Mouse (Mus musculus) T-cell, adult 2 months (primary cell): ENCODE measurements around the gene Yars.
A peak's percentile ranks its signal among the peaks of the same experiment; 100 is the strongest.
"Not testable (repeated sequence)": the region's sequence is repeated elsewhere in the genome, so short reads cannot be mapped to it uniquely, and the experiment has no call there.

Experiments
- DNase-seq: peaks from one replicate; pipeline ENCODE4 v3.0.0; 2022; ENCODE audit warnings: low spot score

Yars gene

GRCm38 (mm10) chr4:129188803-129189541 lies 588 bp upstream of the Yars start:
- DNase-seq: peak; percentile 32

GRCm38 (mm10) chr4:129190538-129190937 lies 978 bp downstream of the Yars start:
- DNase-seq: no peak

DNA sequence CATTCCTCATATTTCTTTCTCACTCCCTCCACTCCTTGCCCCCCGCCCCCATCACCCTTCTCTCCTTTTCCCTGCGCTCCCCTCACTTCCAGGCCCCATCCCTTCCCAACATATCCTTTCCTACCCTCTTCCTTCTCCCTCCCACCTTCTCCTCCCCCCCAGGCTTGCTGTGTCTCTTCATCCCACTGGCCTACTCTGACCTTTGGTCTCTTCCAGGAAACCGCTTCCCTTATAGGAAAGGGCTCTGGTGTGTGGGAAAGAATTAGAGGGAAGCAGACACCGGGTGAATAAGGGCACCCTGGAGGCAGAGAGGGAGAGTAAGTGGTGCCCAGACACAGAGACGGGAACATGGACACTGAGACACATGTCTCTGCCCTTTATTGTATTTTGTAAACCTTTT lies 2.1 kb downstream of the Yars start:
- no peak for DNase-seq

- DNase-seq: no peak
These were observed 4.7 kb downstream of the Yars start for GRCm38 (mm10) chr4:129194280-129194679.

GRCm38 (mm10) chr4:129197514-129197913 lies 8.0 kb downstream of the Yars start:
- DNase-seq: no peak

DNA sequence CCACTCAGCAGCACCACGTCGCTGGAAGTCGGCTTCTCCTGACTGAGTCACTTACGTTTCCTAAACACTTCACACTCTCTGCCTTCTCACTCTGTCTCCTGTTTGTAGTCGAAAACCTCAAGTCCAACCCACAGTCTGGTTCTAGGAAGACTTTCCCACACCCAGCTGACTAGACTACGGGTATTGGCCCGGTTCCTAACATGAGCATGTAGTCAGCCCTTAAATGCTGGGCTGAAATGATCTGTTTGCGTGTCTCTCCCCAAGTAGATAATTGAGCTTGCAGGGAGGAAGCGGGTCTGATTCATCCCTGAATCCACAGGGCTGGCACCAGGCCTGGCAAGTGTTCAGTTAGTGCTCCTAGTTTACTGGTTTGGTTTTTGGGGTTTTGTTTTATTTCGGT lies 15.1 kb downstream of the Yars start:
- DNase-seq: no peak

DNA sequence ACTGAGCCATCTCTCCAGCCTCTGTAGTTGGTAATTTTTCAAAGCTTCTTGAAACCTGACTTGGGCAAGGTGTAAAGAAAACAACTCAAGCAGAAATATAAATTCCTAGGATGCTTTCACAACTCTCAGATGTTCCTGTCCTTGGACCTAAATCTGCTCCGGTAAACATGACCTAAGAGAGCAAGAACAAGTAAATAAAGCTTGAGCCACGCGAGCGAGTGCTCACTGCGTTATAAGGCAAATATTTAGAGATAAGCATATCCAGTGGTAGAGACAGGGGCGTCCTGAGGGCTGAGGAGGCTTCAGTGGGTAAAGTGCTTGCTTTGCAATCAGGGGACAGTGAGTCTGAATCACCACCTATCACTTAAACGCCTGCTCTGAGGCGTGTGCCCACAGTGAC lies 17.2 kb downstream of the Yars start:
- no peak for DNase-seq

- no peak for DNase-seq
These were observed 19.9 kb downstream of the Yars start for GRCm38 (mm10) chr4:129209504-129209903.

GRCm38 (mm10) chr4:129211461-129211860 lies 21.9 kb downstream of the Yars start:
- no peak for DNase-seq

- DNase-seq: not testable (repeated sequence)
These were observed 22.9 kb downstream of the Yars start for GRCm38 (mm10) chr4:129212486-129212885.

DNA sequence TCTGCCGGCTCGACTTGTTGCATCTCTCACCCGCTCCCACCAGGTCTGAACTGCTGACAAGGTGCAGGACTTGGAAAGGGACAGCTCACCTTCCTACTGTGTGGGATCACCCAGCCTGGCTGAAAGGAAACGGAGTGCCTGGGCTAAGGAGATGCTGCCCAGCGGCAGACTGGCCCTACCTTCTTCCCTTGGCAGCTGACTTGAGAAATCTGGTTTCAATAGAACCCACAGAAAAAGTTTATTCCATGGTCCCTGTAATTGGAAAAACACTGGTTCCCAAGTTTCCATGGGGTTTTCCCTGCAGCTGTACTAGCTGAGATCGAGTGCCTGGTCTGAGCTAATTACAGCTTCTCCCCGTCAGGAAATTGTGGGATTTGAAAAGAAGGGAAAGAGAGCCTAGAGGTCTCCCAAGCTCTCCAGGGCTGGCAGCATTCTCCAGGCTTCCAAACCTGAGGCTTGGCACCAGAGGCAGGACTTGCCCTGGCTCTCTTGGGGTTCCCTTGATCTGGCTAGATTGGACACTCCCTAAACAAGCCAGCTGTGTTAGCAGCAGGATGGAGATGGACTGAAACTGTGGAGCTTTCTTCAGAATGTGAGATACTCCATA lies 29.1 kb downstream of the Yars start:
- no peak for DNase-seq

DNA sequence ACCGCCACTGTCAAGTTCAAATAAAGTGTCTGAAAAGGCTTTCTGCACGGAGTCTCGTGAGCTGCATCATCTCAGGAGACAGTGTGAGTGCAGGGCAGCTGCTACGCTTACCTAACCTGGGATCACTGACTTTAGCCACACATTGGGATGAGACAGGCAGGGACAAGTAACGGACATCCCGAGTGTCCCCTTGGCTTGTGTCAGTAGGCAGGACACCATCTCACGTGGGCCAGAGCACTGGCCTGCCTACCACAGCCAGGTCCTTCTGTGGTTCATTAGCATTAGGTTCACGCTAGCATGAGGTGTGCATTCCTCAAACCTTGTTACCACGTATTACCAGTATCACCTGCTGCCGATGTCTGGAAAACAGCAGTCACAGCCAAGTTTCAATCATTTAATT lies 29.6 kb downstream of the Yars start:
- no peak for DNase-seq

DNA sequence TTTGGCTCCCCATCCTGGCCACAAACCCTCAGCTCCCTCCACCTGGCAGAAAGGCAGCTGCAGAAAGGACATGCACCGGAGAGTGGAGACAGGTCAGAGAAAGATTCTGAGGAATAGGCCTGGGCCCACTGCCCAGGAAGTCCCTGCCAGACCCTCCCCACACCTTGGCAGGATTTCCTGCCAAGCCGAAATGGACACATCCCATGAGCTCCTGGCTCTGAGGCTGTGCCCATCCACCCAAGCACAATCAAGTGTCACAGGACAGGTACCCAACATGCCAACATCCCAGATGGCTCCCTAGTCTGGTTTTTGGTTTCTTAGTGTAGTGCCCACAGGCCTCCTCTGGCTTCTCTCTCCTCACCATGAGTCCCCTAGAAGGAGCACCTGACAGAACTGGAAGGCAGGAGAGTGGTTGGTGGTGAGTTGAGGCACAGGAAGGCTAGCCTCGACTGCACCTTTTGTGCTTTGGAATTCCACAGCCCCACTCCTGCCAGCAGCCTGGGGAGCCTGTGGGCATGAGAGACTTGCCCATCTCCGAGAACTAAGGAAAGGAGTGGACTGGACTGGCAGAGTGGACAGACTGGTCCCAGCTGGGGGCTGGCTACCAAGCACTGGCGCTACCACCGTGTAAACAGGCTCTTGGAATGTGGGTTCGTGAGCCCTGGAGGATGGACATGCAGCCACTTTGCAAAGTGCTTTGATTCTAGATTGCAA lies 31.0 kb downstream of the Yars start:
- no peak for DNase-seq

DNA sequence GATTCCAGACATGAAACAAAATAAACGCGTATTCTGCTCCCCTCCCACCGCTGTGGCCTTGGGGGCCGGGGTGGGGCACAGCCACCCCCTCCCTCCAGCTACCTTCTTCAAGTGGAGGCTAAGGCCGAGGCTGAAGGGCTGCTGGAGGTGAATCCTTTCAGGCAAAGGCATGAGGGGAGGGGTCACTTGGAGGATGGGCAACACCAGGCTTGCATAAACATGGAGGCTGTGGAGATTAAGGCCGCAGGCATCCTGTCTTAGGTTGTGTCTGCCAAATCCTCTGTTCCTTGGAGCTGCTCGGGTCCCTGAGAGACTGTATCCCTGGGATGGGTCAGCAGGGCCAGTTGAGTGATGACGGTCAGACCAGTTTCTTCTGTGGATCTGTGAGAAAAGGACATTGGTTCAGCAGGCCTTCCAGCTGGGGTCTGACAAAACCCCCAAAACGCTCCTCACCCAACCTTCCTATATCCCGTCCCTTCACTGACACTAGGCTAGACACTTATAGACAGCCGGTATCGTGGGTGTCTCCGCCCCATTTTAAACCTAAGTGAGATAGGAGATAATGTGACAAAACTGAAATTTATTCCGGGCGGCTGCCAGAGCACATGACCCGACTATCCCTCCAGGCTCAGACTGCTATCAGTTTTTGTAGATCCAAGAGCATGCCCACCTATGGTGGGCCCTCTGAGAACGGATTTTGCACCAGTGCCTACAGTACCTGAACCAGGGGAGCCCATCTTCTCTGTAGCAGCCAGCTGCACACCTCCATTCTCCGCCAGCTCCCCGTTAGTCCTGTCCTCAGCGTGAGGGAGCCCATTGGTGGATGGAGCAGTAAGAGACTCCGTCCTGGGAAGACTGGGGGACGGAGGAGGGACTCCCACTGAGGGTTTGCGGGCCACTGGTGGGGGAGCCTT lies 31.8 kb downstream of the Yars start:
- DNase-seq: no peak

- no peak for DNase-seq
These were observed 32.7 kb downstream of the Yars start for GRCm38 (mm10) chr4:129222019-129222925.

- no peak for DNase-seq
These were observed 34.1 kb downstream of the Yars start for GRCm38 (mm10) chr4:129223421-129224281.

DNA sequence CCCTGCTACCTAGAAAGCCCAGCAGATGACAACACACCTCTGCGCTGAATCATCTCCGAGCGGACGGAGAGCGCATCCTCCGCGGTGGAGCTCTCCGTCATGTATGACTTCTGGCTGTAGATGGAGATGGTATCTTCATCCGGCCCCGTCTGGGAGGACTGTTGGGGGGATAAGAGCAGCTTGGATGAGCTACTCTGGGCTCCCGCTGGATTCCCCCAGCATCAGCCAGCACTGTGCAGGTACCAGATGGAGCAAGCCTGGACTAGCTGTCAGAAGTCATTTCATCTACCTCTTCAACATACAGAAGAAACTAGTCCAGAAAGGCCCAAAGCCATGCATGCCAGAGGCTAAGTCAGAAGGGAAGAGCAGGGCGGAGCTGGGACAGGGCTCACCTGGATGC lies 35.8 kb downstream of the Yars start:
- DNase-seq: no peak

- DNase-seq: no peak
These were observed 36.9 kb downstream of the Yars start for GRCm38 (mm10) chr4:129226441-129226963.

DNA sequence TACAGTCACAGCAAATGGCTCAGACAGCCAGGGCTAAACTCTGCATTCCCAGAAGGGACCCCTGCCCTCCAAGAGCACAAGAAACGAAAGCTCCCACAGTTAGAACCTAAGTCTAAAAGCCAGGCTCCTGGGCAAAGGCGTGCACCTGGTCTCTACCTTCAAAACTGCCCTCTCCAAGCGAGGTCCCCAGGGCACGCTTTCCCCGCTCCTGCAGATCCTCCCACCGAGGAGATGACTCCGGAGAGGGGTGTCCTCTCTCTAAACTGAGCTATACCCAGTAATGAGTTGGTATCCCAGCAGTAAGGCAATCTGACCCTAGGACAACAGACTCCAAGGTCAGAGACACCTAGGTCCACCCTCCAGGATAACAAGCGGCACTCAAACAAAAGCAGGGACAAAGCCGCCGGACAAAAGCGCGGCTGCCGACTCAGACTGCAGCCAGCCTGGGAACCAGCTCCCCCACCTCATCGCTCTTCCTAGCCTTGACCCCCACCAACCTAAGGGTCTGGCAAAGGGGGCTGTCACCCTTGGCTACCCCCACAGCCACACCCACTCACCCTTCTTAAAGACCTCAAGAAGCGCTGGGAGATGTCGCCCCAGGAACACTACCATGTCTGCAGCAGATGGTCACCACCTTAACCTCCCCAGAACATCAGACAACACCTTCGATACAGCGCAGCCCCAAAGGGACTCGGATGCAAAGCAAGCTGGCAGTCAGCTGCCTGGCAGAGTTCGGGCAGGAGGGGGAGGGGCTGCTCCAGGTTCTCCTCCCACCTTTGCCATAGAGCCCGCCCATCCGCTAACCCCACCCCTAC lies 37.8 kb downstream of the Yars start:
- DNase-seq: no peak
